Mouse (Mus musculus): ENCODE measurements around the gene Hist1h2bf. TPM values are rescaled to one million over a fixed set of nuclear protein-coding genes. Genes with fewer than 3 reads are reported as not detected.
"Not testable (repeated sequence)": the region's sequence is repeated elsewhere in the genome, so short reads cannot be mapped to it uniquely, and the experiment has no call there.

Hist1h2bf gene
- polyA plus RNA-seq, 1 experiment from 2014 or later: 5.4 TPM

DNA sequence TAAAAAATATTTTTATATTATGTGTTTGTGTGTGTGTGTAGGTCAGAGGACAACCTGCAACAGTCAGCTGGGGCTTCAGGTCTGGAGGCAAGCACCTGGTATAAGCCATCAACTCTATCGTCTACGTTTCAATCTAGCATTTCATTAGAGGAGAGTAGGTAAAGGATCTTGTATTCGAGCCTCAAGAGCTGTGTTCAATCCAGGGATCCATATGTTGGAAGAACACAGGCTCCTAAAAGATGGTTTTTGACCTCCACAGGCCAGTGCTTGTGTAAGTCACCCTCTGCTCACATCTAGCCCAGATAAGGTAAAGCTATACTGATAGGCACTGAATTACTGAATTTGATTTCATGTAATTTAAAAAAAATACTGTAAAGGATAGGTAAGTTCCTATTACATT, 17.1 kb downstream of the Hist1h2bf start:
- no peak overlapping the region; the same call in 1 of the 2 replicates for H3K4me2 ChIP-seq (ENCODE audit: low read depth, severe bottlenecking)
- no peak overlapping the region for H3K4me3 ChIP-seq (ENCODE audit: low read depth, low read length)
- DNase-seq (ENCODE audit: low spot score): no peak
- ATAC-seq (ENCODE audit: insufficient number of reproducible peaks, low FRiP score, low TSS enrichment, low read depth): no peak
- H3K9ac ChIP-seq (ENCODE audit: low read length): no peak overlapping the region
- no peaks in the 10 kb centered on the region for H3K36me3 ChIP-seq (ENCODE audit: control insufficient read depth, insufficient read depth, low read length)
- no peaks in the 10 kb centered on the region for H3K27me3 ChIP-seq (ENCODE audit: control insufficient read depth, insufficient read depth, low read length)
- H3K4me1 ChIP-seq (ENCODE audit: control insufficient read depth, insufficient read depth, low read length): 0 out of 2 replicates have a peak, but pooled peaks cover 2% of the 10 kb centered on the region
- 72% methylated on average over 3 of the region's 3 CpGs for WGBS
- H3K9me3 ChIP-seq (ENCODE audit: control insufficient read depth, low read length): no peaks in the 10 kb centered on the region
- peak overlapping the region; percentile 65 for H3K27ac ChIP-seq (replicated peaks; ENCODE audit: low read depth, low read length)

DNA sequence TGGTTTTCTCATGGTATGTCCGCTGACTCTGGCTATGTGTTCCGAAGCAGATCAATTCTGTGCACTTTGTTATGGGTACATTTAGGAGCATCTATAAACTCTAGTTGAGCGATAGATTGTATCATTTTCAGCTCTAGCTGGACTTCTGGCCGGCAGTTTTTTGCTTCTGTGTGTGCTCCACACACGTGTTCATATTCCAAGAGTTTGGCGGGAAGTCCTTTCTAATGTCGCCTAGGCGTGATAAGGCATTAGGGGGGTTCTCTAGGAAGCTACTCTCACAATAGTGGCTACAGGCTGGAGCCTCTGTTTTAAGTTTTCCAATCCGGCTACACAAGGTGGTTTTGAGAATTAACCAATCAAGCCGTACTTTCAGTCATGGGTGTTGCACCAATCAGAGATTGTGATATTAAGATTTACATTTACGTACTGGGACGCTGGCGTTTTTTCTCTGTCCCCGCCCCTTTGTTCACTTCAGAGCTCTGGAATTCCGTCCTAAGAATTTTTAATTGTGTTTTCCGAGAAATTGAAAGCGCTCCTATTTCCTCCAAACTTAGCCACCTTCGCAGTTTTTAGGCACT, 18.1 kb downstream of the Hist1h2bf start:
- WGBS: under 1% methylated on average over 18 of the region's 18 CpGs
- H3K4me3 ChIP-seq (ENCODE audit: low read depth, low read length): peak overlapping the region; percentile 68
- 0 out of 2 replicates have a peak, but pooled peaks cover 2% of the 10 kb centered on the region for H3K4me1 ChIP-seq (ENCODE audit: control insufficient read depth, insufficient read depth, low read length)
- DNase-seq (ENCODE audit: low spot score) (peak; percentile 89), ATAC-seq (ENCODE audit: insufficient number of reproducible peaks, low FRiP score, low TSS enrichment, low read depth) (peak; percentile 81)
- peak overlapping the region; percentile 100 for H3K27ac ChIP-seq (replicated peaks; ENCODE audit: low read depth, low read length)
- no peaks in the 10 kb centered on the region for H3K36me3 ChIP-seq (ENCODE audit: control insufficient read depth, insufficient read depth, low read length)
- peak overlapping the region; percentile 93 for H3K9ac ChIP-seq (ENCODE audit: low read length)
- peak overlapping the region; percentile 86 for H3K4me2 ChIP-seq (ENCODE audit: low read depth, severe bottlenecking)
- no peaks in the 10 kb centered on the region for H3K9me3 ChIP-seq (ENCODE audit: control insufficient read depth, low read length)
- no peaks in the 10 kb centered on the region for H3K27me3 ChIP-seq (ENCODE audit: control insufficient read depth, insufficient read depth, low read length)

DNA sequence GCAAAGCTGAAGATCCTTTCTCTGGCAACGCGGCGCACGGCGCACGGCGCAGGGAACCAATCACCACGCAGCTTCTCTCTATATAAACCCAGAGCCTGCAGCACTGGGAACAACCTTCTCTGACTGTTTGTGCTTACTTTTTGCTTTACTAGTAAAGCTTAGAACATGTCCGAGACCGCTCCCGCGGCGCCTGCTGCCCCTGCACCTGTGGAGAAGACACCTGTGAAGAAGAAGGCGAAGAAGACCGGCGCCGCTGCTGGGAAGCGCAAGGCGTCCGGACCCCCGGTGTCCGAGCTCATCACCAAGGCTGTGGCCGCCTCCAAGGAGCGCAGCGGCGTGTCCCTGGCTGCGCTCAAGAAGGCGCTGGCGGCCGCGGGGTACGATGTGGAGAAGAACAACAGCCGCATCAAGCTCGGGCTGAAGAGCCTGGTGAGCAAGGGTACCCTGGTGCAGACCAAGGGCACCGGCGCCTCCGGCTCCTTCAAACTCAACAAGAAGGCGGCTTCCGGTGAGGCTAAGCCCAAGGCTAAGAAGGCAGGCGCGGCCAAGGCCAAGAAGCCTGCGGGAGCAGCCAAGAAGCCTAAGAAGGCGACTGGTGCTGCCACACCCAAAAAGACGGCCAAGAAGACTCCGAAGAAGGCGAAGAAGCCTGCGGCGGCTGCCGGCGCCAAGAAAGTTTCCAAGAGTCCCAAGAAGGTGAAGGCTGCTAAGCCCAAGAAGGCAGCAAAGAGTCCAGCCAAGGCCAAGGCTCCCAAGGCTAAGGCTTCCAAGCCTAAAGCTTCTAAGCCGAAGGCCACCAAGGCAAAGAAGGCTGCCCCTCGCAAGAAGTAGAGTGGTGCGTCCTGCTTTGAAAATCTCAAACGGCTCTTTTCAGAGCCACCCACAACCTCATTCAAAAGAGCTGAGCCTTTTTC, 18.8 kb downstream of the Hist1h2bf start:
- H3K4me3 ChIP-seq (ENCODE audit: low read depth, low read length): peak overlapping the region; percentile 68
- no peaks in the 10 kb centered on the region for H3K9me3 ChIP-seq (ENCODE audit: control insufficient read depth, low read length)
- H3K27ac ChIP-seq (replicated peaks; ENCODE audit: low read depth, low read length): peak overlapping the region; percentile 100
- H3K4me2 ChIP-seq (ENCODE audit: low read depth, severe bottlenecking): peak overlapping the region; percentile 86
- under 1% methylated on average over 54 of the region's 54 CpGs for WGBS
- ATAC-seq (ENCODE audit: insufficient number of reproducible peaks, low FRiP score, low TSS enrichment, low read depth): peak; percentile 88
- H3K36me3 ChIP-seq (ENCODE audit: control insufficient read depth, insufficient read depth, low read length): no peaks in the 10 kb centered on the region
- 0 out of 2 replicates have a peak, but pooled peaks cover 2% of the 10 kb centered on the region for H3K4me1 ChIP-seq (ENCODE audit: control insufficient read depth, insufficient read depth, low read length)
- peak; percentile 91 for DNase-seq (ENCODE audit: low spot score)
- no peaks in the 10 kb centered on the region for H3K27me3 ChIP-seq (ENCODE audit: control insufficient read depth, insufficient read depth, low read length)
- peak overlapping the region; percentile 93 for H3K9ac ChIP-seq (ENCODE audit: low read length)

DNA sequence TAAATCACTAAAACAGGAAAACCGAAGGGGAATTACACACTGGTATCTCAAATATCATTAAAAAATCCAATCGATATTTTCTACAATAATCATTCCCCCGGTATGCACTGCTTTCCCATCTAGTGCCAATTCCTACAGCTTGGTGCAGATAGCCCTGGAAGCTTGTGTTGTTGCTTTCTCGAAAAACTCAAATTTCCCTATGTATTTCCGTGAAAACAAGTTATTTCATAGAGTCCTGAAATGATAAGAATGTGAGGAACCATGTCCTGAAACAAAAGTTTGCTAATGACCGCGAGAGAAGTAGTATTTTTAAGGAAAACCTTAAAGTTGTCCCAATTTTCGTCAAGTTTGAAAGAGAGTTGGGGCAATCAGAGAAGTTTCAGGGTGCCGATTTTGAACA, 19.6 kb downstream of the Hist1h2bf start:
- no peak for DNase-seq (ENCODE audit: low spot score)
- H3K9me3 ChIP-seq (ENCODE audit: control insufficient read depth, low read length): no peaks in the 10 kb centered on the region
- no peak for ATAC-seq (ENCODE audit: insufficient number of reproducible peaks, low FRiP score, low TSS enrichment, low read depth)
- no peaks in the 10 kb centered on the region for H3K27me3 ChIP-seq (ENCODE audit: control insufficient read depth, insufficient read depth, low read length)
- peak overlapping the region; percentile 93 for H3K9ac ChIP-seq (ENCODE audit: low read length)
- peak overlapping the region; percentile 100 for H3K27ac ChIP-seq (replicated peaks; ENCODE audit: low read depth, low read length)
- WGBS: 25% methylated on average over 9 of the region's 9 CpGs
- no peaks in the 10 kb centered on the region for H3K36me3 ChIP-seq (ENCODE audit: control insufficient read depth, insufficient read depth, low read length)
- 0 out of 2 replicates have a peak, but pooled peaks cover 2% of the 10 kb centered on the region for H3K4me1 ChIP-seq (ENCODE audit: control insufficient read depth, insufficient read depth, low read length)
- H3K4me2 ChIP-seq (ENCODE audit: low read depth, severe bottlenecking): peak overlapping the region; percentile 86; the same call in 1 of the 2 replicates
- peak overlapping the region; percentile 68 for H3K4me3 ChIP-seq (ENCODE audit: low read depth, low read length)

DNA sequence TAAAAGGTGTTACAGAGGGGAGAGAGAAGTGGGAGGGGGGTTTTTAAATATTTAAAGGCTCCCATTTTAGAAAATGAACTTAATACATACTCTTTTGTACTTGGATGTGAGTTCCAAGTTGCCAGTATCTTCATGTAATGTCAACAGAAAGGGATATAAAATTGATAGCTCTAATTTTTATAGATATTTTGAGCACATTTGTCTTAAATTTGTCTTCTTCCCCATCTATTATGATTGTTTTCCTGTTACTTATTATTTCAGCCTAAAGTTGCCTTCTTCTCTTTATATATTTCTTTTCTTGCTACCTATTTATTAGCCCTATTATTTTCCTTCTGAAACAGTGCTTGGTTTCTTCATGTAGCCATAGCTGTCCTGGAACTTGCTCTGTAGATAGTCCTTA, 21.0 kb downstream of the Hist1h2bf start, which contains the start of gene Hist1h1d:
Gene Hist1h1d, plus strand, starts transcription at position 301 of the 400 bp plus-strand sequence.
- H3K4me2 ChIP-seq (ENCODE audit: low read depth, severe bottlenecking): peak within 1 kb of the TSS; percentile 57; the same call in 1 of the 2 replicates
- DNase-seq (ENCODE audit: low spot score): no peak
- peak within 1 kb of the TSS; percentile 100 for H3K27ac ChIP-seq (replicated peaks; ENCODE audit: low read depth, low read length)
- no peaks in the 10 kb centered on the region for H3K27me3 ChIP-seq (ENCODE audit: control insufficient read depth, insufficient read depth, low read length)
- 0 out of 2 replicates have a peak, but pooled peaks cover 2% of the 10 kb centered on the region for H3K4me1 ChIP-seq (ENCODE audit: control insufficient read depth, insufficient read depth, low read length)
- H3K9ac ChIP-seq (ENCODE audit: low read length): peak within 1 kb of the TSS; percentile 27
- no peak for ATAC-seq (ENCODE audit: insufficient number of reproducible peaks, low FRiP score, low TSS enrichment, low read depth)
- no peaks in the 10 kb centered on the region for H3K36me3 ChIP-seq (ENCODE audit: control insufficient read depth, insufficient read depth, low read length)
- H3K9me3 ChIP-seq (ENCODE audit: control insufficient read depth, low read length): no peaks in the 10 kb centered on the region
- H3K4me3 ChIP-seq (ENCODE audit: low read depth, low read length): no peak within 1 kb of the TSS; the same call in 1 of the 2 replicates

DNA sequence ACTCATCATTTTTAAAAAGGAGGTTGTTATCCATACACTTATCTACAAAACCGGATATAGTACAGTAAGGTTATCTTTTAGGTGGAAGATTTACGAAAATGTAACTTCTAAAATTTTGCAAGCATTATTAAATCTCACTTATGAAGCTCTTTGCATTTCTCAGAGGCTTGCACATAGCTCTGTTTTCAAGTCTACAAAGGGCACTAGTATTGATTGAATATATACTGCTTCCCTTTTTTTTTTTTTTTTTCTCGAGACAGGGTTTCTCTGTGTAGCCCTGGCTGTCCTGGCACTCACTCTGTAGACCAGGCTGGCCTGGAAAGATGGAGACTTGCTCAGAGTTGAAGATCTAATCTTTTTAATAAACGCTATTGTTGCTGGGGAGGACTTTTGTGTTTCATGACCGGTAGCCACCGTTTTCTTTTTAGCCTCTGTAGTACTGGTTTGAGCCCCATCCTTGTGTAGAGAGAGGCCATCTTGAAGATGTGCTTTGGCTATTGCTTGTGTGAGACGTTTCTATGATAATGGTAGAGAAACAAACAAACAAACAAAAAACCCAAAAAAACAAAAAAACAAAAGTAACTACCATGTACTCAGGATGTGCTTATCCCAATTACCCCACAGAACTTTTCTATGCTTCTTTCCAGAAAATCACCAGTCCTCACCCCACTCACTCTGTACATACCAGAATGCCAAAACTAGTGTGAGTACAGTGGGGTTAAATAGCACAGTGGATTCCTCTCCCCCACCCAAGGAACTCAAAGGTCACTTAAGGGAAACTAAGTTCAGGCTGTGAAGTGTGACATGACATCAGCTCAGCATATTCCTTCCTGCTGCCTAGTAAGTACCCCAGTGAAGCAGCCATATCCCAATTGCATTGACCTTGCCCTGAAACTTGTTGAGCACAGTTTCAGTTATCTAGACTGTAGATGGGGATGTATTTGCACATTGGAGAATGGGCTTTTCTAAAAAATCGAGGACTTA, 21.8 kb downstream of the Hist1h2bf start:
- peak; percentile 34 for DNase-seq (ENCODE audit: low spot score)
- 60% methylated on average over 8 of the region's 8 CpGs for WGBS

DNA sequence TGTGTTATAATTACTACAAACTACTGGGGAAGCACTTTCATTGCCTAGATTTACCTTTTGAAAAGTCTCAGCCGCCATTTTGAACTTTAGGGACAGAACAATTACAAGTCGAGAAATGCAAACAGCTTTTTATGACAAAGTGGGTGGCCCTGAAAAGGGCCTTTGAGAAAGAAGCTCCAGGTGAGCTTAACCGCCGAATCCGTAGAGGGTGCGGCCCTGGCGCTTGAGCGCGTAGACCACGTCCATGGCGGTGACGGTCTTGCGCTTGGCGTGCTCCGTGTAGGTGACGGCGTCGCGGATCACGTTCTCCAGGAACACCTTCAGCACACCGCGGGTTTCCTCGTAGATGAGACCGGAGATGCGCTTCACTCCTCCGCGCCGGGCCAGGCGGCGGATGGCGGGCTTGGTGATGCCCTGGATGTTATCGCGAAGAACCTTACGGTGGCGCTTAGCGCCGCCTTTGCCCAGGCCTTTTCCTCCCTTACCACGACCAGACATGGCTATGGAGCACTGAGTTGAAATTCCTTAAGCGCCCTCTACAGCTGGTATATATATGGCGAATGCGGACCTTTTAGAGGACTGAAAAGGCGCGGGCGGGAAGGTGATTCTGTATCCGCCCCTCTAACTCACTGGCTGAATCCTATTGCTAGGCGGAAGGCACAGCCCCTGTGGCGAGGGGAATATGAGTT, 22.7 kb downstream of the Hist1h2bf start, which contains the start of gene Hist1h4f:
Gene Hist1h4f, minus strand, starts transcription at position 503 of the 689 bp plus-strand sequence.
- H3K9me3 ChIP-seq (ENCODE audit: control insufficient read depth, low read length); H3K36me3 ChIP-seq (ENCODE audit: control insufficient read depth, insufficient read depth, low read length); H3K27me3 ChIP-seq (ENCODE audit: control insufficient read depth, insufficient read depth, low read length); H3K4me1 ChIP-seq (ENCODE audit: control insufficient read depth, insufficient read depth, low read length): not testable (repeated sequence)
- H3K4me2 ChIP-seq (ENCODE audit: low read depth, severe bottlenecking): peak within 1 kb of the TSS; percentile 57
- H3K9ac ChIP-seq (ENCODE audit: low read length): peak within 1 kb of the TSS; percentile 67
- peak; percentile 87 for ATAC-seq (ENCODE audit: insufficient number of reproducible peaks, low FRiP score, low TSS enrichment, low read depth)
- DNase-seq (ENCODE audit: low spot score): peak; percentile 97
- H3K27ac ChIP-seq (replicated peaks; ENCODE audit: low read depth, low read length): peak within 1 kb of the TSS; percentile 97
- 0% methylated on average over 37 of the region's 47 CpGs for WGBS
- H3K4me3 ChIP-seq (ENCODE audit: low read depth, low read length): peak within 1 kb of the TSS; percentile 37

More for the DNA sequence above, 21.8 kb downstream of the Hist1h2bf start:
- H3K4me3 ChIP-seq (ENCODE audit: low read depth, low read length): no peak overlapping the region; the same call in 1 of the 2 replicates
- H3K9me3 ChIP-seq (ENCODE audit: control insufficient read depth, low read length): no peaks in the 10 kb centered on the region
- H3K9ac ChIP-seq (ENCODE audit: low read length): peak overlapping the region; percentile 27
- H3K27ac ChIP-seq (replicated peaks; ENCODE audit: low read depth, low read length): peak overlapping the region; percentile 97
- no peaks in the 10 kb centered on the region for H3K36me3 ChIP-seq (ENCODE audit: control insufficient read depth, insufficient read depth, low read length)
- 0 out of 2 replicates have a peak, but pooled peaks cover 2% of the 10 kb centered on the region for H3K4me1 ChIP-seq (ENCODE audit: control insufficient read depth, insufficient read depth, low read length)
- H3K4me2 ChIP-seq (ENCODE audit: low read depth, severe bottlenecking): peak overlapping the region; percentile 57; the same call in 1 of the 2 replicates
- H3K27me3 ChIP-seq (ENCODE audit: control insufficient read depth, insufficient read depth, low read length): no peaks in the 10 kb centered on the region
- ATAC-seq (ENCODE audit: insufficient number of reproducible peaks, low FRiP score, low TSS enrichment, low read depth): no peak
